Mouse (Mus musculus) olfactory bulb, adult 2 months (tissue): ENCODE results near the gene Fkbp9.

ENCODE experiments used
- CTCF ChIP-seq: fragments of 200-500 bp; IDR thresholded peaks from 2 replicates; pipeline ENCODE4 v1.5.1; 2012; ENCODE audit warnings: low read depth, mild to moderate bottlenecking, low read length, moderate library complexity; ENCODE audit not compliant: insufficient read depth
- POLR2A ChIP-seq: fragments of 200-500 bp; IDR thresholded peaks from 2 replicates; pipeline ENCODE4 v1.6.1; 2012; ENCODE audit warnings: mild to moderate bottlenecking, low read depth, low read length, moderate library complexity; ENCODE audit not compliant: insufficient read depth

- TF ChIP-seq POLR2A: no peak
- no peak for TF ChIP-seq CTCF
These were observed 44.2 kb upstream of the Fkbp9 start for GRCm38 (mm10) chr6:56787668-56788067.
